Comparison of ENCODE assay signal across 27 mouse cellular contexts in genomic region chr8:6204051-6204745, GRCm38 (mm10).
DNase-seq lines count a peak whose midpoint lies in the region; ATAC-seq and TF ChIP-seq lines count a peak whose summit lies in the region.
"Had no signal": no experiment of that assay in that cellular context is flagged by ENCODE, and none has a peak within 500 bp of the region (broad histone marks: within the 10 kb centered on the region; RNA-seq: fewer than 3 reads in every experiment).

No protein-coding gene starts in this region.

- H3K27ac ChIP-seq in hindbrain, embryonic 12.5 days = no peak overlapping the region
- H3K27ac ChIP-seq in hindbrain, postnatal 0 days = no peak overlapping the region
- H3K27ac ChIP-seq in neural tube, embryonic 12.5 days = no peak overlapping the region
- H3K27ac ChIP-seq in forebrain, embryonic 14.5 days (ENCODE audit: low read depth, low read length) = no peak overlapping the region
- no peak overlapping the region for H3K27ac ChIP-seq in liver, embryonic 12.5 days
- H3K27ac ChIP-seq: embryonic facial prominence, embryonic 15.5 days; intestine, embryonic 15.5 days; limb, embryonic 10.5 days; macrophage had no signal

- 53% methylated on average over 3 of the region's 3 CpGs for WGBS in hindbrain, embryonic 12.5 days
- 37% methylated on average over 3 of the region's 3 CpGs for WGBS in hindbrain, postnatal 0 days
- 55% methylated on average over 3 of the region's 3 CpGs for WGBS in neural tube, embryonic 12.5 days
- WGBS in forebrain, embryonic 14.5 days = 18% methylated on average over 3 of the region's 3 CpGs
- WGBS in liver, embryonic 12.5 days (ENCODE audit: insufficient replicate concordance) = 56% methylated on average over 3 of the region's 3 CpGs

- no peaks in the 10 kb centered on the region for H3K36me3 ChIP-seq in hindbrain, embryonic 12.5 days
- no peaks in the 10 kb centered on the region for H3K36me3 ChIP-seq in hindbrain, postnatal 0 days (ENCODE audit: insufficient read depth, low read length)
- no peaks in the 10 kb centered on the region for H3K36me3 ChIP-seq in neural tube, embryonic 12.5 days
- no peaks in the 10 kb centered on the region for H3K36me3 ChIP-seq in forebrain, embryonic 14.5 days (ENCODE audit: control insufficient read depth, insufficient read depth, low read length)
- no peaks in the 10 kb centered on the region for H3K36me3 ChIP-seq in liver, embryonic 12.5 days
- H3K36me3 ChIP-seq: embryonic facial prominence, embryonic 15.5 days; G1E; intestine, embryonic 15.5 days; limb, embryonic 10.5 days had no signal

- DNase-seq in hindbrain, postnatal 0 days (ENCODE audit: low spot score) = no peak
- DNase-seq in neural tube, embryonic 10.5 days (ENCODE audit: extremely low spot score, low spot score) = no peak
- peak; percentile 77 for DNase-seq in forebrain, embryonic 14.5 days (ENCODE audit: low spot score)
- DNase-seq in retina, embryonic 14.5 days (ENCODE audit: low spot score) = peak; percentile 84
- DNase-seq in thymus, postnatal 4 days = no peak
- DNase-seq: adrenal gland, adult 8-10 months; B cell, adult 2 months; cerebellum, adult 2 months; cerebellum, postnatal 36 days; embryo, embryonic 11 days; gastrocnemius, postnatal 10 days; heart, adult 11 months; kidney, adult 8-10 months; kidney, postnatal 14 days; liver; liver, postnatal 0 days had no signal

- H3K9ac ChIP-seq in hindbrain, embryonic 12.5 days = no peak overlapping the region
- H3K9ac ChIP-seq in hindbrain, postnatal 0 days (replicated peaks; ENCODE audit: low read length) = no peak overlapping the region
- H3K9ac ChIP-seq in neural tube, embryonic 12.5 days = no peak overlapping the region
- no peak overlapping the region for H3K9ac ChIP-seq in forebrain, embryonic 14.5 days (ENCODE audit: low read length)
- no peak overlapping the region for H3K9ac ChIP-seq in liver, embryonic 12.5 days
- H3K9ac ChIP-seq: embryonic facial prominence, embryonic 15.5 days; intestine, embryonic 15.5 days; liver, postnatal 0 days had no signal

- H3K9me3 ChIP-seq in hindbrain, embryonic 12.5 days (replicated peaks) = no peaks in the 10 kb centered on the region
- no peaks in the 10 kb centered on the region for H3K9me3 ChIP-seq in hindbrain, postnatal 0 days (ENCODE audit: low read length)
- no peaks in the 10 kb centered on the region for H3K9me3 ChIP-seq in neural tube, embryonic 12.5 days
- H3K9me3 ChIP-seq in forebrain, embryonic 14.5 days (replicated peaks; ENCODE audit: control insufficient read depth, low read length) = no peaks in the 10 kb centered on the region
- H3K9me3 ChIP-seq in liver, embryonic 12.5 days (replicated peaks) = no peaks in the 10 kb centered on the region
- H3K9me3 ChIP-seq: embryonic facial prominence, embryonic 15.5 days; G1E; intestine, embryonic 15.5 days; limb, embryonic 10.5 days had no signal

- H3K27me3 ChIP-seq in hindbrain, embryonic 12.5 days = no peaks in the 10 kb centered on the region
- H3K27me3 ChIP-seq in hindbrain, postnatal 0 days (ENCODE audit: insufficient read depth, low read length) = no peaks in the 10 kb centered on the region
- no peaks in the 10 kb centered on the region for H3K27me3 ChIP-seq in neural tube, embryonic 12.5 days (replicated peaks)
- H3K27me3 ChIP-seq in forebrain, embryonic 14.5 days (replicated peaks; ENCODE audit: control insufficient read depth, insufficient read depth, low read length) = no peaks in the 10 kb centered on the region
- no peaks in the 10 kb centered on the region for H3K27me3 ChIP-seq in liver, embryonic 12.5 days (replicated peaks)
- H3K27me3 ChIP-seq: CH12.LX; embryonic facial prominence, embryonic 15.5 days; intestine, embryonic 15.5 days had no signal

- ATAC-seq in hindbrain, embryonic 12.5 days (ENCODE audit: low FRiP score) = peak; percentile 73; the same call in 1 of the 2 replicates
- ATAC-seq in hindbrain, postnatal 0 days = no peak
- ATAC-seq in neural tube, embryonic 12.5 days (ENCODE audit: low FRiP score, low read depth) = peak; percentile 75; the same call in 1 of the 2 replicates
- peak; percentile 78 for ATAC-seq in forebrain, embryonic 14.5 days
- ATAC-seq in liver, embryonic 12.5 days = no peak
- ATAC-seq: intestine, embryonic 15.5 days; liver, postnatal 0 days; lung, postnatal 0 days had no signal

- no peak for TF ChIP-seq CTCF in hindbrain, postnatal 0 days (IDR thresholded peaks at IDR 0.05; ENCODE audit: low read depth)

- H3K4me2 ChIP-seq in hindbrain, embryonic 12.5 days (replicated peaks) = no peak overlapping the region
- H3K4me2 ChIP-seq in hindbrain, postnatal 0 days (ENCODE audit: low read depth, low read length) = no peak overlapping the region
- H3K4me2 ChIP-seq in neural tube, embryonic 12.5 days (replicated peaks) = no peak overlapping the region
- H3K4me2 ChIP-seq in forebrain, embryonic 14.5 days (ENCODE audit: low read length) = no peak overlapping the region
- no peak overlapping the region for H3K4me2 ChIP-seq in liver, embryonic 12.5 days
- H3K4me2 ChIP-seq: embryonic facial prominence, embryonic 15.5 days; heart, embryonic 11.5 days; intestine, embryonic 15.5 days had no signal

- H3K4me3 ChIP-seq in hindbrain, embryonic 12.5 days = no peak overlapping the region
- H3K4me3 ChIP-seq in hindbrain, postnatal 0 days (ENCODE audit: low read length) = no peak overlapping the region
- H3K4me3 ChIP-seq in neural tube, embryonic 12.5 days = no peak overlapping the region
- H3K4me3 ChIP-seq in forebrain, embryonic 14.5 days (ENCODE audit: low read depth, low read length) = no peak overlapping the region
- H3K4me3 ChIP-seq in liver, embryonic 12.5 days = no peak overlapping the region
- H3K4me3 ChIP-seq: embryonic facial prominence, embryonic 15.5 days; intestine, embryonic 15.5 days; limb, embryonic 10.5 days had no signal

- peaks cover 6% of the 10 kb centered on the region for H3K4me1 ChIP-seq in hindbrain, embryonic 12.5 days
- H3K4me1 ChIP-seq in hindbrain, postnatal 0 days (ENCODE audit: insufficient read depth, low read length) = no peaks in the 10 kb centered on the region
- H3K4me1 ChIP-seq in neural tube, embryonic 12.5 days = no peaks in the 10 kb centered on the region
- H3K4me1 ChIP-seq in forebrain, embryonic 14.5 days (ENCODE audit: control insufficient read depth, insufficient read depth, low read length) = peaks cover 4% of the 10 kb centered on the region; the same call in 1 of the 2 replicates
- no peaks in the 10 kb centered on the region for H3K4me1 ChIP-seq in liver, embryonic 12.5 days
- H3K4me1 ChIP-seq: embryonic facial prominence, embryonic 15.5 days; intestine, embryonic 15.5 days; limb, embryonic 10.5 days had no signal

Comparison
In these comparisons a context has a peak if more than half of its experiments do, and no peak if none do; other contexts are left out.
1. ATAC-seq: peak in hindbrain, embryonic 12.5 days (single experiment), neural tube, embryonic 12.5 days (single experiment) and forebrain, embryonic 14.5 days (single experiment); none in hindbrain, postnatal 0 days (single experiment) and liver, embryonic 12.5 days (single experiment).
2. DNase-seq: peak in forebrain, embryonic 14.5 days (single experiment) and retina, embryonic 14.5 days (single experiment); none in hindbrain, postnatal 0 days (single experiment), neural tube, embryonic 10.5 days (single experiment) and thymus, postnatal 4 days (single experiment).